Mouse (Mus musculus): ENCODE results near the gene Hpse2. TPM values are rescaled to one million over a fixed set of nuclear protein-coding genes. Genes with fewer than 3 reads are reported as not detected.
A peak's percentile ranks its signal among the peaks of the same experiment; 100 is the strongest.
"Not testable (repeated sequence)": the region's sequence is repeated elsewhere in the genome, so short reads cannot be mapped to it uniquely, and the experiment has no call there.

Gene Hpse2
- polyA plus RNA-seq, 1 experiment, result not detected

DNA sequence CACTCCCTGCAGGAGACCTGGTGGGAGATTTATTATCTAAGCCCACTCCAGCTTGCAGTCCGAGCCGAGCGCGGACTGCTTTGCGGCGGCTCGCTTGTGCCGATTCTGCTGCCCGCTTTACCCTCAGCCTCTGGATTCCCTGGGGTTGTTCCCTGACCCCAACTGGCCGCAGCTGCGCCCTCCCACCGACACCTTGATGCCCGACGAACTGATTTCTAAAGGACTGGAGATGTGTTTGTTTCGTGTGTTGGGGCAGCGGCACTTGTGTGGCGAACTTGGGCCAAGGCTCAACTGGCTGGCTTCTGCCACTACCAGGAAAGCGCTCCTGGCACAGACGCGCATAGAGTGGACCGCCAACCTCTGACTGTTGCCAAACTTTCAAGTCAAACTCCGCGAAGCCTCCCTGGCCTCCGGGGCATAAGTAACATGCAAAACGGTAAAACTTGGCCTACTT is 3.1 kb downstream of the Hpse2 start:
- TF ChIP-seq CTCF (IDR thresholded peaks at IDR 0.05; ENCODE audit: low read depth, low read length) (no peak), EP300 (IDR thresholded peaks at IDR 0.05; ENCODE audit: insufficient read depth, low read depth, low read length) (no peak), POLR2A (IDR thresholded peaks at IDR 0.05; ENCODE audit: insufficient read depth, low read length) (no peak)
- Histone ChIP-seq H3K4me3 (ENCODE audit: low read depth, low read length) (peak overlapping the region; percentile 40), H3K36me3 (ENCODE audit: control insufficient read depth, insufficient read depth, low read length, poor library complexity, severe bottlenecking) (no peaks in the 10 kb centered on the region), H3K4me1 (ENCODE audit: control insufficient read depth, insufficient read depth, low read length) (no peaks in the 10 kb centered on the region), H3K27ac (ENCODE audit: insufficient read depth, low read length) (no peak overlapping the region), H3K9ac (ENCODE audit: low read depth, poor library complexity, severe bottlenecking) (peak overlapping the region; percentile 34; the same call in 1 of the 2 replicates), H3K9me3 (replicated peaks; ENCODE audit: control insufficient read depth, insufficient read depth, low read length, poor library complexity, severe bottlenecking) (no peaks in the 10 kb centered on the region), H3K27me3 (ENCODE audit: control insufficient read depth, insufficient read depth, low read length, poor library complexity, severe bottlenecking) (peaks cover 28% of the 10 kb centered on the region)

DNA sequence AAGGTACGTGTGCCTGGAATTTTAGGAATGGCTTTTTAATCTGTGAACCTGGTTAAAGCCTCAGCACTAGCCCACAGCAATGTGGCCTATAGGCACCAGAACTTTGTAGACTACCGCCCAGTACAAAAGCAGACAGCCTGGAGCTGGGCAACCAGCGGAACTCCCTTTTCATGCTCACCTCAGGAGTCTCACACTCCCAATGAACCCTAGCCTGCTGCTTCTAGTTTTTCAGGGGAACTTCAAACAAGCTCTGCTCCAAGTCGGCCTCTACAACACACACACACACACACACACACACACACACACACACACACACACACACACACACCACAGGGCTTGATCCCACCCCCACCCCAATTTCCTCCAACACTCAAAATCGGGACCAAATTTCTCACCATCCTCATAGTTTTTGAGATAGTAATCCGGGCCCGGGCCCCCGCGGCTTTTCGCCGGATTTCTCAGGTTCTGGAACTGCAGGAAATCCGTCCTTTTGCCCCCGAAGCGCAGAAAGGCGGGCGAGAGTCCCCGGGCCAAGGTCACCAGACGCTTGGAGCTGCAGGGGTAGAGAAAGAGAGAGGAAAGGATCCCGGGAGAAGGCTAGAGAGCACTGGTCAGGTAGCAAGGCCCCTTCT is 3.7 kb downstream of the Hpse2 start:
- no peak overlapping the region for H3K27ac ChIP-seq (ENCODE audit: insufficient read depth, low read length)
- no peak for TF ChIP-seq EP300 (IDR thresholded peaks at IDR 0.05; ENCODE audit: insufficient read depth, low read depth, low read length)
- no peak for TF ChIP-seq CTCF (IDR thresholded peaks at IDR 0.05; ENCODE audit: low read depth, low read length)
- TF ChIP-seq POLR2A (IDR thresholded peaks at IDR 0.05; ENCODE audit: insufficient read depth, low read length), result no peak
- H3K27me3 ChIP-seq (ENCODE audit: control insufficient read depth, insufficient read depth, low read length, poor library complexity, severe bottlenecking), result peaks cover 28% of the 10 kb centered on the region
- H3K36me3 ChIP-seq (ENCODE audit: control insufficient read depth, insufficient read depth, low read length, poor library complexity, severe bottlenecking), result no peaks in the 10 kb centered on the region
- peak overlapping the region; percentile 40 for H3K4me3 ChIP-seq (ENCODE audit: low read depth, low read length)
- H3K9me3 ChIP-seq (replicated peaks; ENCODE audit: control insufficient read depth, insufficient read depth, low read length, poor library complexity, severe bottlenecking), result no peaks in the 10 kb centered on the region
- H3K4me1 ChIP-seq (ENCODE audit: control insufficient read depth, insufficient read depth, low read length), result no peaks in the 10 kb centered on the region
- peak overlapping the region; percentile 34; the same call in 1 of the 2 replicates for H3K9ac ChIP-seq (ENCODE audit: low read depth, poor library complexity, severe bottlenecking)

DNA sequence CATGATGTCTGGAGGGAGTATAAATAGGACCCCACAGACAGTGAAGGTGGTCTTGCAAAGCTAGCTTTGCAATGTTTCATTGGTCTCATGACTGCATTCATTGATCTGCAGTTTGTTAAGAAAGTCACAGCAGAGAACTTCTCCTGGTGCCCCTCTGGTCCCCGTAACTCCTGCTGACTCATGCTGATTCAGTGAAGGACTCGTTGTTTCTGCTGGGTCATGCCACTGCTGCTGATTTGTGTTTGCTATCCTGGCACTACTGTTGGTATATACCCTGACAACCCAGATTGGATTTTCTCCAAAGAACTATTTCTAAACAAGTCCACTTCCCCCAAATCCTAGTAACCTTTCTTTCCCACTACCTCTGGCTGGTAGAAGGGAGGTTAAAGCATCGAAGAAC is 29.3 kb downstream of the Hpse2 start:
- no peaks in the 10 kb centered on the region for H3K36me3 ChIP-seq (ENCODE audit: control insufficient read depth, insufficient read depth, low read length, poor library complexity, severe bottlenecking)
- H3K27ac ChIP-seq (ENCODE audit: insufficient read depth, low read length), result no peak overlapping the region
- no peak overlapping the region for H3K9ac ChIP-seq (ENCODE audit: low read depth, poor library complexity, severe bottlenecking)
- TF ChIP-seq POLR2A (IDR thresholded peaks at IDR 0.05; ENCODE audit: insufficient read depth, low read length), result no peak
- no peak for TF ChIP-seq CTCF (IDR thresholded peaks at IDR 0.05; ENCODE audit: low read depth, low read length)
- no peak for TF ChIP-seq EP300 (IDR thresholded peaks at IDR 0.05; ENCODE audit: insufficient read depth, low read depth, low read length)
- H3K9me3 ChIP-seq (replicated peaks; ENCODE audit: control insufficient read depth, insufficient read depth, low read length, poor library complexity, severe bottlenecking), result no peaks in the 10 kb centered on the region
- H3K27me3 ChIP-seq (ENCODE audit: control insufficient read depth, insufficient read depth, low read length, poor library complexity, severe bottlenecking), result no peaks in the 10 kb centered on the region
- H3K4me1 ChIP-seq (ENCODE audit: control insufficient read depth, insufficient read depth, low read length), result no peaks in the 10 kb centered on the region
- H3K4me3 ChIP-seq (ENCODE audit: low read depth, low read length), result no peak overlapping the region

DNA sequence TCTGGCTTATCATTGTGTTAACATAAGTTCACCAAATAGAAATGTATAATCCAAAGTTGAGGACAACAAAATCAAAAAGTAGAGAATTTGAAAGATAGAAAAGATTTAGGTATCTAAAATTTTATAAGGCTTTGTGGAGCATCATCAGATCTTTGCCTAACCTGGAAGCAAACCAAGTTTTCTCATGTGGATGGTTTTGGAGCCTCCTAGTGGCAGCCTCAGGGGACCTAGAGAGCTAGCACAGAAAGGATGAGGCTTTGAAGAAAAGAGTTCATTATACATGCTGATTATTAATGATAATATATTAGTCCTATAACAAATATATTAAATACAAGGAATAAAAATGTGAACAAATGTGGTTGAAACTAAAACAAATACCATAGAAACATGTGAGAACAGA is 77.0 kb downstream of the Hpse2 start:
- no peak for TF ChIP-seq EP300 (IDR thresholded peaks at IDR 0.05; ENCODE audit: insufficient read depth, low read depth, low read length)
- TF ChIP-seq CTCF (IDR thresholded peaks at IDR 0.05; ENCODE audit: low read depth, low read length), result no peak
- TF ChIP-seq POLR2A (IDR thresholded peaks at IDR 0.05; ENCODE audit: insufficient read depth, low read length), result no peak
- Histone ChIP-seq H3K27me3 (ENCODE audit: control insufficient read depth, insufficient read depth, low read length, poor library complexity, severe bottlenecking) (no peaks in the 10 kb centered on the region), H3K36me3 (ENCODE audit: control insufficient read depth, insufficient read depth, low read length, poor library complexity, severe bottlenecking) (no peaks in the 10 kb centered on the region), H3K4me1 (ENCODE audit: control insufficient read depth, insufficient read depth, low read length) (no peaks in the 10 kb centered on the region), H3K4me3 (ENCODE audit: low read depth, low read length) (no peak overlapping the region), H3K9ac (ENCODE audit: low read depth, poor library complexity, severe bottlenecking) (no peak overlapping the region), H3K9me3 (replicated peaks; ENCODE audit: control insufficient read depth, insufficient read depth, low read length, poor library complexity, severe bottlenecking) (no peaks in the 10 kb centered on the region), H3K27ac (ENCODE audit: insufficient read depth, low read length) (no peak overlapping the region)

DNA sequence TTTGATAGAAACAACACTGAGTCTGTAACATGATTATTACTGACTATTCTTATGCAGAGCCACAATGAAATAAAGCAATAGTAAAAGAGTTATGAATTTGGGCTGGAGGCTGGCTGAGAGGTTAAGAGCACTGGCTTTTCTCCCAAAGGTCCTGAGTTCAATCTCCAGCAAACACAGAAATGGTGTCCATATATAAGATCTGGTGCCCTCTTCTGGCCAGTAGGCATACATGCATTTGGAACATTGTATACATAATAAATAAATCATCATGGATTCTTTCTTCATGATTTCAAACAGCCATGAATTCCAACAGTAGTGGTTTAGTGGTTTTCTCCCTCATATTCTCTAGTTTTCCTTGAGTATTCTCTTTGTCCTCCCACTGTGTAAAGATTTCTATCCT is 81.4 kb downstream of the Hpse2 start:
- no peak for TF ChIP-seq POLR2A (IDR thresholded peaks at IDR 0.05; ENCODE audit: insufficient read depth, low read length)
- TF ChIP-seq CTCF (IDR thresholded peaks at IDR 0.05; ENCODE audit: low read depth, low read length), result no peak
- TF ChIP-seq EP300 (IDR thresholded peaks at IDR 0.05; ENCODE audit: insufficient read depth, low read depth, low read length), result no peak
- H3K27me3 ChIP-seq (ENCODE audit: control insufficient read depth, insufficient read depth, low read length, poor library complexity, severe bottlenecking), result no peaks in the 10 kb centered on the region
- no peak overlapping the region for H3K4me3 ChIP-seq (ENCODE audit: low read depth, low read length)
- no peaks in the 10 kb centered on the region for H3K9me3 ChIP-seq (replicated peaks; ENCODE audit: control insufficient read depth, insufficient read depth, low read length, poor library complexity, severe bottlenecking)
- no peak overlapping the region for H3K9ac ChIP-seq (ENCODE audit: low read depth, poor library complexity, severe bottlenecking)
- no peaks in the 10 kb centered on the region for H3K36me3 ChIP-seq (ENCODE audit: control insufficient read depth, insufficient read depth, low read length, poor library complexity, severe bottlenecking)
- H3K27ac ChIP-seq (ENCODE audit: insufficient read depth, low read length), result no peak overlapping the region
- no peaks in the 10 kb centered on the region for H3K4me1 ChIP-seq (ENCODE audit: control insufficient read depth, insufficient read depth, low read length)

DNA sequence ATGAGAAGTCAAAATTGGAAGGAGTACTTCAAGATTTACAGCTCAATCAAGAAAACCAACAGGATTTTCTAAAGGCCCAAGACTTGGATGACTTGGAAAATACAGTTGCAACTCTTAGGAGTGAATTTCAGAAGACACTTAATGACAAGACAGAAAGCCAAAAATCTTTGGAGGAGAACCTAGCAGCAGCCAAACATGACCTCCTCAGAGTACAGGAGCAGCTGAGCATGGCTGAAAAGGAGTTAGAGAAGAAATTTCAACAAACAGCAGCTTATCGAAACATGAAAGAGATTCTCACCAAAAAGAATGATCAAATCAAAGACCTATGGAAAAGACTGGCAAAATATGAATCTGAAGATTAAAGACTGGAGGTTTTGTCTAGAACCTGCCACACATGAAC is 106.8 kb downstream of the Hpse2 start:
- not testable (repeated sequence) for H3K27ac ChIP-seq (ENCODE audit: insufficient read depth, low read length); H3K4me3 ChIP-seq (ENCODE audit: low read depth, low read length); H3K9ac ChIP-seq (ENCODE audit: low read depth, poor library complexity, severe bottlenecking)

More for the DNA sequence above, 106.8 kb downstream of the Hpse2 start:
- H3K4me1 ChIP-seq (ENCODE audit: control insufficient read depth, insufficient read depth, low read length); H3K36me3 ChIP-seq (ENCODE audit: control insufficient read depth, insufficient read depth, low read length, poor library complexity, severe bottlenecking); H3K9me3 ChIP-seq (replicated peaks; ENCODE audit: control insufficient read depth, insufficient read depth, low read length, poor library complexity, severe bottlenecking); H3K27me3 ChIP-seq (ENCODE audit: control insufficient read depth, insufficient read depth, low read length, poor library complexity, severe bottlenecking): not testable (repeated sequence)
